Mouse (Mus musculus) embryonic facial prominence, embryonic 10.5 days (tissue): ENCODE measurements around the gene Snrpg. TPM values are rescaled to one million over a fixed set of nuclear protein-coding genes. Genes with fewer than 3 reads are reported as not detected.

Experiments
- DNase-seq: peaks from one replicate; pipeline ENCODE4 v3.0.0-alpha.2; 2017; ENCODE audit warnings: low spot score
- H3K27ac ChIP-seq: fragments of 300-500 bp; sonication (generic); replicated peaks from 2 replicates; pipeline ENCODE4 v1.5.1; 2016; ENCODE audit warnings: mild to moderate bottlenecking
- H3K27me3 ChIP-seq: fragments of 300-500 bp; sonication (generic); replicated peaks from 2 replicates; pipeline ENCODE4 v1.6.1; 2016; ENCODE audit warnings: low read depth, mild to moderate bottlenecking; ENCODE audit not compliant: poor library complexity, severe bottlenecking
- H3K36me3 ChIP-seq: fragments of 300-500 bp; sonication (generic); replicated peaks from 2 replicates; pipeline ENCODE4 v1.6.1; 2016; ENCODE audit warnings: mild to moderate bottlenecking, moderate library complexity
- H3K4me1 ChIP-seq: fragments of 300-500 bp; sonication (generic); 2 replicates; pipeline ENCODE4 v1.6.1; 2016
- H3K4me3 ChIP-seq: fragments of 300-500 bp; sonication (generic); 2 replicates; pipeline ENCODE4 v1.5.1; 2016; ENCODE audit warnings: mild to moderate bottlenecking, moderate library complexity
- H3K9me3 ChIP-seq: fragments of 300-500 bp; sonication (generic); 2 replicates; pipeline ENCODE4 v1.6.1; 2016; ENCODE audit warnings: mild to moderate bottlenecking
- WGBS: fragments of 180-500 bp; shearing (Covaris S2); methylation state at CpG from one replicate; pipeline ENCODE4 v1.1.7; 2016; 5-methylcytosine and 5-hydroxymethylcytosine counted together
- polyA plus RNA-seq: library from polyadenylated mRNA; unstranded; fragments of >200 nt; fragmentation: Nextera tagmentation; extraction: Ambion mirVana; gene quantifications from 2 replicates; pipeline ENCODE4 v1.2.1, GENCODE M21; 2016

The Snrpg gene
- polyA plus RNA-seq, 1 experiment from 2014 or later: 902 TPM

DNA sequence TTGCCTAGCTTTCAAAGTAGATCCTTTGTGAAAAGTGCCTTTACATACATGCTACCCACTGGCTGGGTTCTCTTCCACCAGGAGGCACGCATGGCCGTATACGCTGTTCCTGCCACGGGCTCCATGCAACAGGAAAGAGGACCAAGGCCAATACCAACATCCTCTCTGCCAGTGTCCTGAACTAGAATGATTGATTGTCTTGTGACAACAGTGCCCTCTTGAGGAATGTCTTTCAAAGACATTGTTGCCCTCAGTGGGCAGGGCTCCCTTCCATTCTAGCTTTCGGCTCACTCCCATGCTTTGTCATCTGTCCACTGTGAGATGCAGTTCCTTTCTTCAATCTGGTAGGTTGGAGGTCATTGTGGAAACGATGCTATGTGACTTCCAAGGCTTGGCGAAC, 21.8 kb upstream of the Snrpg start:
- WGBS: 56% methylated on average over 7 of the region's 7 CpGs
- Histone ChIP-seq H3K9me3 (no peaks in the 10 kb centered on the region), H3K4me1 (peaks cover 11% of the 10 kb centered on the region), H3K4me3 (no peak overlapping the region), H3K27me3 (no peaks in the 10 kb centered on the region), H3K27ac (no peak overlapping the region), H3K36me3 (no peaks in the 10 kb centered on the region)
- peak; percentile 13 for DNase-seq

DNA sequence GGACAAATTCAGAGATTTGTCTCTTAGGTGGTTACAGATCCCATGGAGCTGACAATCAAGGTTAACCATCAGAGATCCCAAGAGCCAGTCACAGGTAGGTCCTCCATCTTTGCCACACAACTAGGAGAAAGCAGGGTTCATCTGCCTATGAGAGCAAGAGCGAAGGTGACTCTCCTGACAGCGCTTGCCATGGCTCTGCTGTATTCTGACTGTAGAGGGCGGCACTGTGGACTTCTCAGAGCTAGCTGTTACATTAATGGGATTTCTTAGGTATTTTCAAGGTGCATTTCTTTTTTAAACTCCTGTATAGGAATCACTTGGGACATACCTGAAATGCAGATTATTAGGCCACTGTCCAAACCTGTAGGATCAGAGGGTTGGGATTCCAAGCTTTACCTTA, 16.2 kb upstream of the Snrpg start:
- Histone ChIP-seq H3K9me3 (no peaks in the 10 kb centered on the region), H3K27me3 (no peaks in the 10 kb centered on the region), H3K4me1 (no peaks in the 10 kb centered on the region), H3K36me3 (no peaks in the 10 kb centered on the region), H3K4me3 (no peak overlapping the region), H3K27ac (no peak overlapping the region)
- no peak for DNase-seq
- WGBS: 58% methylated on average over 3 of the region's 3 CpGs

DNA sequence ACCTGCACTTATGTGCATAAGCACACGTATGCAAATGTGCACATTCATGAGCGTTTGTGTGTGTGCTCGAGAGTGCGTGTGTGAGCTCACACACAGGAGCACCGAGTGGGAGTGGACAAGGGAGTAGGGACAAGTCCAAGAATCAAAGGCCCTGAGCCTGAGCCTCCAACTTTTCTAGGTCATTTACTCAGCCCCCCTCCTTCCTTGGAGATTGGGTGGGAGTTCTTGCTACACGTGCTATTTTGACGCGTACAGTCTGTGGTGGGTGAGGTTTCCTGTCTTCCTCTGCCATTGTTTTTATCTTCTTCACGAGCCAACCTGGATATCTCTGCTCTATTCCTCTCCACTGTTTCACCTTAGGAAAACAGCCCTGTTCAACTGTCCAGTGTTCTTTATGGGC, 14.1 kb upstream of the Snrpg start:
- Histone ChIP-seq H3K4me3 (no peak overlapping the region), H3K27me3 (no peaks in the 10 kb centered on the region), H3K9me3 (no peaks in the 10 kb centered on the region), H3K4me1 (no peaks in the 10 kb centered on the region), H3K27ac (no peak overlapping the region), H3K36me3 (no peaks in the 10 kb centered on the region)
- 84% methylated on average over 9 of the region's 9 CpGs for WGBS
- no peak for DNase-seq

DNA sequence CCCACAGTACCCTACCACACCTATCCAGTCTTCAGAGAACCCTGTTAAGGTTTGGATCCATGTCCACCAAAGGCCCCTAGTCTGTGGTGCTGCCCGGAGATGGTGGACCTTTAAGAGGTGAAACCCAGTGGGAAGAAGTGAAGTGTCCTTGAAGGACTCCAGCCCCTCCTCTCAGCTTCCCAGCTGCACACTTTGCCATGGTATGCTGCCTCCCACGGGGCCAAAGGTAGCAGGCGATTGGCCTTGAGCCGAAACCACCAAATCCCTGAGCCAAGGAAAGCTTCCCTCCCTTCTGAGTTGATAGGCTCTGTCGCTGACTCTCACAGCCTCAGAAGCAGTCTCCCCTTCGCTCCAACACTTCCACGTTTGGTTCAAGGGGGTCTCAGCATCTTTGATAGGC, 10.4 kb upstream of the Snrpg start:
- no peak for DNase-seq
- H3K27me3 ChIP-seq: no peaks in the 10 kb centered on the region
- H3K4me3 ChIP-seq: no peak overlapping the region
- H3K9me3 ChIP-seq: no peaks in the 10 kb centered on the region
- peaks cover 8% of the 10 kb centered on the region for H3K4me1 ChIP-seq
- H3K27ac ChIP-seq: no peak overlapping the region
- WGBS: 74% methylated on average over 7 of the region's 7 CpGs
- H3K36me3 ChIP-seq: no peaks in the 10 kb centered on the region

DNA sequence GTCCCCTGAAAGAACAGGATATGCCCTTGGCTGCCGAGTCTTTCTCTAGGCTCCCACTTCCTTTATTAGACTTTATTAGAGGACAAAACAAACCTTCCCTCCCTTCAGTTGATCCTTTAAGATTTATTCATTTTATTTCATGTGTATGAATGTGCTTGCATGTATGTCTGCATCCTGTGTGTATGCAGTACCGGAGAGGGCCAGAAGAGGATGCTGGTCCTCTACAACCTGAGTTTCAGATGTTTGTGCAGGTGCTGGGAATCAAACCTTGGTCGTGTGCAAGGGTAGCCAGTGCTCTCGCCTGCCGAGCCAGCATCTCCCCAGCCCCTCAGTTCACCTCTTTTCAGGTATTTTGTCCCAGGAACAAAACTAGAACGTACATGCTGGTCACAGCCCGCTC, 9.7 kb upstream of the Snrpg start:
- Histone ChIP-seq H3K36me3 (no peaks in the 10 kb centered on the region), H3K27ac (no peak overlapping the region), H3K4me3 (no peak overlapping the region), H3K9me3 (no peaks in the 10 kb centered on the region), H3K4me1 (peaks cover 12% of the 10 kb centered on the region), H3K27me3 (no peaks in the 10 kb centered on the region)
- WGBS: 86% methylated on average over 7 of the region's 7 CpGs
- DNase-seq: no peak

DNA sequence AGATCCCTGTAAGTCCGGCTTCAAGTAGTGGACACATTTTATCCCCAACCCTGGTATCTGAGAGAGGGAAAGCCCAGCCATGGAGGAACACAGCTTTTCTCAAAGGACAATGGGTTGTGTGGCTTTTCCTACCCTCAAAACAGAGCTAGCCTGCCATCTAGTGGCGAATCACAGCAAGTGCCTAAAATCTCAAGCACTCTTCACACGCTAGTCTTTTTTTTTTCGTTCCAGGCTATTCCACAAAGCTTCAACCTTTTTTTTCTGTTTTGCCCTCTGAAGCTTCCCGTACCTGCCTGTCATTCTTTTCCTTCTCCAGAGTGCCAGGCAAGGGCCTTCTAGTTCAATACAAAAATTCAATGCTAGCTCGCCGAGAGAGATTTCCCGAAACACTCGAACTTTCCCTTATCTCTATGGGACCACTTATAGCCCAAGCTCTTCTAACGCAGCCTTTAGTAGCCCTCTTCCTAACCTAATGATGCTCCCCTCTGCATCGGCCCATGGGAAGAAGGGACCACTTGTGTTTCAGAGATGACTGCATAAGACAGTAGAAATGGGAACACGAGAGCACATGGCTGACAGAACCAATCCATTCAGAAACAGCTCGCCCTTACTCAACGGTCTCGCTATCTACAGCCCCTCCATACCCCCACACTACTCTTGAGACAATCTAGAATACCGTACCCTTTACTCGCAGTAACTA, 6.5 kb upstream of the Snrpg start:
- Histone ChIP-seq H3K4me3 (peak overlapping the region; percentile 82), H3K27ac (peak overlapping the region; percentile 92), H3K9me3 (no peaks in the 10 kb centered on the region), H3K27me3 (no peaks in the 10 kb centered on the region), H3K4me1 (peaks cover 16% of the 10 kb centered on the region), H3K36me3 (peaks cover 26% of the 10 kb centered on the region)
- WGBS: 5% methylated on average over 17 of the region's 17 CpGs
- DNase-seq: peak; percentile 79

DNA sequence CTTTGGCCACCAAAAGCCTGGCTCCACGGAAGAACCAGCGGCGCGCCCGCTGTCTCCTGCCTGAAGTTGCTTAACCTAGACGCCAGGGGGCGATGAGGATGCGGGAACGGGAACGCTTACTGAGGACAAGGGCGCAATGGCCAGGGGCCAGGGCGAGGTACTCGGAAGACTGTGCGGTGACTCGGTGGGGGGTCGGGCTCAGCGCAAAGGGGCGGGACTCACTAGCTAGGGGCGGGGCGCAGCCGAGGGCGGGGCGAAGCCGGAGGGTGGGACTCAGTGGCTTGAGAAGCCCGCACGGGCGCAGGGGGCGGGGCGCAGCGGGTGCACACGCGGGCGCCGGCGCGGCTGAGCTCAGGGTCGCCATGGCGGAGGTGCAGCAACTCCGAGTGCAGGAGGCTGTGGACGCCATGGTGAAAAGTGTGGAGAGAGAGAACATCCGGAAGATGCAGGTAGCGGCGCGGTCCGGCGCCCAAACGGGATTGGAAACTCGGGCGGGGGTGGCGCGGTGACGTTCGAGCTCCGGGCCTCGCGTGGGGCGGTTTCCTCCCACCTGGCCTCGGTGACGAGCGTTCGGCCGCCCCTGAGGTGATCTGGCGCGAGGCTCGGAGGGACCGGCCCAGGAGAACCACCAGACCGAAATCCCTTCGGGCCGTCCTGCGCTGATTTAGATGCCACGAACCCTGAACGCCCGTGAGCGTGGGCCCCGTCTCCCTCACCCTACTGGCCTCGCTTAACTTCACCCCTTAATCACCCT, 5.6 kb upstream of the Snrpg start, which contains the start of gene Fam136a:
TSS of gene Fam136a (plus strand) at position 276 of the 754 bp plus-strand sequence.
- peaks cover 26% of the 10 kb centered on the region for H3K36me3 ChIP-seq
- no peaks in the 10 kb centered on the region for H3K9me3 ChIP-seq
- peak within 1 kb of the TSS; percentile 92 for H3K27ac ChIP-seq
- no peaks in the 10 kb centered on the region for H3K27me3 ChIP-seq
- WGBS: under 1% methylated on average over 76 of the region's 76 CpGs
- peak; percentile 100 for DNase-seq
- peak within 1 kb of the TSS; percentile 82 for H3K4me3 ChIP-seq
- H3K4me1 ChIP-seq: peaks cover 19% of the 10 kb centered on the region

DNA sequence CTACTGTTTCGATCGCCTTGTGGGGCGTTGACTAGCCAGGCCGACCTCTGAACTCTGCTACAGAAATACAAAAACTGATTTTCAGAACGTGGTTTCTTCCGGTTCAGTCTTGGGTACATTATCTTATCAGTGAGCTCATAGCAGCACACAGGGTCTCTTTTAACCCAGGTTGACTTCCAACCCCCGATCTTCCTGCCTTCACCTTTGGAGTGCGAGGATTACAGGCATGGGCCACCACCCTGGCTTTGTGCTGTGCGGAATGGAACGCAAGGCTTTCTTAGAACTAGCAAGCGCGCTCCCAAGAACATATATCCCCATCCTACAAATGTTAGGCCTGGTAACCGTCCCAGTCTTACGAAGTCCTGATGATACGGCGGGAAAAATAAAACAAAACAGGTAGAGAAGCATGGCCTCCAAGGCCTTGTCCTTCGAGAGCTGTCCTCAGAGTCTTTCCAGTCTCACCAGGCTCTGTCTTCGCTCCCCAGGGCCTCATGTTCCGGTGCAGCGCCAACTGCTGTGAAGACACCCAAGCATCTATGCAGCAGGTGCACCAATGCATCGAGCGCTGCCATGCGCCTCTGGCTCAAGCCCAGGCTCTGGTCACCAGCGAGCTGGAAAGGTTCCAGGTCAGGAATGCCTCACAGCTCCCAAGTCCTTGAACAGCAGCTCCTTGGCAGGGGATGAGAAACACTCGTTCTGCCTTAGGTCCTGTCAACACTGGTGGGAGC, 4.8 kb upstream of the Snrpg start:
- Histone ChIP-seq H3K9me3 (no peaks in the 10 kb centered on the region), H3K36me3 (peaks cover 26% of the 10 kb centered on the region), H3K27ac (peak overlapping the region; percentile 92), H3K27me3 (no peaks in the 10 kb centered on the region), H3K4me3 (peak overlapping the region; percentile 82), H3K4me1 (peaks cover 25% of the 10 kb centered on the region)
- 51% methylated on average over 25 of the region's 25 CpGs for WGBS
- peak; percentile 20 for DNase-seq

DNA sequence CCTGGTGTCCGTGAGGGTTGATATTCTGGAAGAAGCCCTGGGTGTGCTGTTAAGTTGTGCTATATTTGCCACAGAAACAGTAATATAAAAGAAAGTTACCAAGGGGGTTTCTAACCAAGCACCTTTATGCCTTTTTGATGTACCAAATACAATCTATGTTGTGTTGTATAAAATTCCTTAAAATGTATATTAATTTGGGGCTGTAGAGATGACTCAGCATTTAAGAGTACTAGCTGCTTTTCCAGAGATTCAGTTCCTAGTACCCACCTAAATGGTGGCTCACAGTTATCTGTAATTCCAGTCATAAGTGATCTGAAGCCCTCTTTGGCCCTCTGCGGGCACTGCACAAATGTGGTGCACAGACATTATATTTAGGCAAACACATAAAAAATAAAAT, 4.3 kb upstream of the Snrpg start:
- Histone ChIP-seq H3K9me3 (no peaks in the 10 kb centered on the region), H3K27ac (no peak overlapping the region), H3K36me3 (peaks cover 26% of the 10 kb centered on the region), H3K4me3 (peak overlapping the region; percentile 82), H3K4me1 (peaks cover 25% of the 10 kb centered on the region), H3K27me3 (no peaks in the 10 kb centered on the region)
- WGBS: 87% methylated on average over 2 of the region's 2 CpGs
- DNase-seq: no peak

DNA sequence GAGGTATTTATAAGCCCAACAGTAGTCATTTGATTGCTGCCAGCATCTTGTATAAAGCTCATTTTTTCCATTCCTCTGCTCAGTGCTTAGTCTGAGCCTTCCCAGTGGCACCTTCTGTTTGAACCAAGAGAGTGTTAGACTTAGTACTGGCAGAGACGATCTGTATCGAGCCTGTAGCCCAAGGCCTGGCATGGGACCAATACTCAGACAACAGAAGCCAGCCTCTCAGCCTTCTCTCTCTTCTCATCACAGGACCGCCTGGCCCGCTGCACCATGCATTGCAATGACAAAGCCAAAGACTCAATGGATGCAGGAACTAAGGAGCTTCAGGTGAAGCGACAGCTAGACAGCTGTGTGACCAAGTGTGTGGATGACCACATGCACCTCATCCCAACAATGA, 2.6 kb upstream of the Snrpg start:
- no peak for DNase-seq
- 90% methylated on average over 5 of the region's 5 CpGs for WGBS
- H3K9me3 ChIP-seq: no peaks in the 10 kb centered on the region
- H3K4me1 ChIP-seq: peaks cover 36% of the 10 kb centered on the region
- H3K27ac ChIP-seq: no peak overlapping the region
- peaks cover 31% of the 10 kb centered on the region for H3K36me3 ChIP-seq
- H3K27me3 ChIP-seq: no peaks in the 10 kb centered on the region
- no peak overlapping the region for H3K4me3 ChIP-seq

DNA sequence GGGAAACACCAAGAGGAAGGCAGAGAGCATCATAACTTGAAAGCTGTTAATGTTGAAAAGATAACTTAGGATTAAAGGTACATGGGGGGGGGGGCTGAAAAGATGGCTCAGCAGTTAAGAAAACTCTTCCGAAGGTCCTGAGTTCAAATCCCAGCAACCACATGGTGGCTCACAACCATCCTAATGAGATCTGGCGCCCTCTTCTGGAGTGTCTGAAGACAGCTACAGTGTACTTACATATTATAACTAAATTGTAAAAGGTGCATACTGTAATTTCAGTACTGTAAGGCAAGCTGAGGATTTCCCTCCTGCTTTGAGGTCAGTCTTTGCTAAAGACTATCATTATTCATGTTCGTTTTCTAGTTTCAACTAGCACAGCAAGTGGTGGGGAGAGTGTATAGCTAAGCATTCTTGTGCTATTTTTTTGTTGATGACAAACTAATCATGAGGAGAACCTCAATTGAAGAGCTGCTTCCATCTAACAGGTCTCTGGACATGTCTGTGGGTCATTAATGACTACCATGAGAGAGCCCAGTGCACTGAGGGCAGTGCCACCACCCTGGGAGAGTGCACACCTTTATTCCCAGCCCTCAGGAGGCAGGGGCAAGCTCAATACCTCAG, 901 bp upstream of the Snrpg start:
- 64% methylated on average over 3 of the region's 3 CpGs for WGBS
- Histone ChIP-seq H3K4me1 (peaks cover 28% of the 10 kb centered on the region), H3K36me3 (peaks cover 44% of the 10 kb centered on the region), H3K27ac (peak overlapping the region; percentile 95), H3K4me3 (peak overlapping the region; percentile 96), H3K9me3 (no peaks in the 10 kb centered on the region), H3K27me3 (no peaks in the 10 kb centered on the region)
- peak; percentile 22 for DNase-seq

DNA sequence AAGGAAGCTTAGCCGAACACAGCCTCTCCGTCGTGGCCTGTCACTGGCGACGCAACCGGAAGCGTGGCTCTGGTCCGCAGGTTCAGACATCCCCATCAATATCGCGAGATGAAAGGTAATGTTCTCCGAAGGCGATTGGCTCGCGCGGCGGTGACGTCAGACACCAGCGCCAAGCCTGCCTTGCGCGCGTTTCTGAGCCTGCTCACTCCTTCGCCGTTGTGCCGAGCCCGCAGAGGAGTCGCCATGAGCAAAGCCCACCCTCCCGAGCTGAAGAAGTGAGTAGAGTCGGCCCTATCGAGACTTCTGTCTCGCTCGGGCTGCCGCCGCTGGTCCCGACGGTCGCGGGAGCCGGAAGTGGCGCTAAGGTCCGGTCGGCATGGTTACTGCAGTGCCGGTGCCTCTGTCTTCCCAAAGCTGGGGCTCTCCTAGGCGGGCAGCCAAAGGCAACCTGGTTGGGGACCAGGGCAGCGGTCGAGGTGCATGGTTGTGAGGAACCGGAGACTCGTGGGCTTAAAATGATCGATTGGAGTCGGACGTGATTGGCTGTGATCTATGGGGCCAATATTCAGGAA, 322 bp downstream of the Snrpg start:
- Histone ChIP-seq H3K36me3 (peaks cover 56% of the 10 kb centered on the region), H3K4me1 (peaks cover 24% of the 10 kb centered on the region)
- WGBS: under 1% methylated on average over 50 of the region's 50 CpGs

More for the DNA sequence above, 322 bp downstream of the Snrpg start:
- DNase-seq: peak; percentile 96
- Histone ChIP-seq H3K27ac (peak overlapping the region; percentile 95), H3K27me3 (no peaks in the 10 kb centered on the region), H3K4me3 (peak overlapping the region; percentile 96), H3K9me3 (no peaks in the 10 kb centered on the region)
